Mouse (Mus musculus): ENCODE results near the gene Bod1.

DNA sequence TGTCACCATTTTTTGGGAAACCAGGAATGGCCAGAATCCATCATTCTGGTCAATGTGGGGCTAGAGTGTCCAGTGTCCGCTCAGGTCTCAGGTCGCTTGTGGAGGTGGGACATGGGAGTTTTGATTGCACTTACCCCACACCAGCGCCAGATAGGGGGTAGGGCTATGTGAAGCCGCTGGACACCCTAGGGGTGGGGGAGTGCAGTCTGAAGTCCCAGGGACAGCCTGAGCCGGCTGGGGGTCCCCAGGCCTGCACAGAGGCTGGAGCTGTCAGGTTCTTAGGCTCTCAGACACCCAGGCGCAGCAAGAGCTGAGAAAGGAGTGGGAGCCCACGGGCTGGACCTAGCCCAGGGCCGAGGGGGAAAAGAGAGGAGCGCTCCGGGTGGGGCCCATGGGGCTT lies 24.4 kb downstream of the Bod1 start:
- TF ChIP-seq CTCF (IDR thresholded peaks at IDR 0.05): no peak
- no peak for TF ChIP-seq EP300 (IDR thresholded peaks at IDR 0.05)

Data from lung, postnatal 0 days (tissue).